Mouse (Mus musculus) C2C12 (cell line): Measurements from ENCODE around the gene Mal.

Experiments
- CTCF ChIP-seq: IDR thresholded peaks from one replicate; pipeline ENCODE4 v1.5.1; 2011; ENCODE audit not compliant: control insufficient read depth, insufficient read depth, insufficient read length
- USF1 ChIP-seq: IDR thresholded peaks from one replicate; pipeline ENCODE4 v1.6.1; 2011; ENCODE audit warnings: low read depth, mild to moderate bottlenecking, control low read depth, moderate library complexity

GRCm38 (mm10) chr2:127632601-127633000, 23.9 kb downstream of the Mal start:
- TF ChIP-seq CTCF = no peak
- no peak for TF ChIP-seq USF1
